7 mouse cellular contexts compared by ENCODE assay signal in the genomic region with DNA sequence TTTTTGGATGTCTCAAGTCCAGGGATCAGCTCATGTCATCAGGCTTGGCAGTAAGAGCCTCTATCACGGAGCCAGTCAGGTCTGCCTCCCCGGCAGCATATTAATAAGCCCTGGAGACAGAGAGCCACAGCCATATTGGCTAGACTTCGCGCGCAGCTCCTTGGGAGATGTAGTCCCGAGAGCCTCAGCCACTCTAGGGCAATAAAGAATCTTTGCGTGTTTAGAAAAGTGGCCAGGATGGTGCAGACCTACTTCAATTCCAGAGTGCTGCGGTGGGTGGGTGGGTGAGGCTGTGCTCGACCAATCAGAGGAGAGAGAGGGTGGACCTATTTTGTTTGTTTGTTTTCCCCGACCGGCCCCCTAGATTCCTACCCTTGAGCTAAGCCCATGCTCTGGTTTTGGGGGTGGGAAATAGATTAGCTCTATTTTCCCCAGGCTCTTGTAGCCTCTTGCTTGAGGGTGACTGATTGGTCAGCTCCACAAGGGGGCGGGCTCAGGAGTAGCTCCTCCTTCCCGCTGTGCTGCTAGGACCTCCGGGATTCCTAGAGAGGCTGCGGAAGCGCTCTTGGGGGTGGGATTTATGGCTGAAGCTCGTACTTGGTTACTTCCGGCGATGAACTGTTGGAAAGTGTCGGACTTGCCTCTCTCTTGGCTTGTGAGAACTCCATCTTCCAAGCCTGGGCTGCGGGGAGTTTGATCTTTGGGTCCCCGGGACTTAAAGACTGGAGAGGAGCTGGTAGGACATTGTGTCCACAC. TPM values are rescaled to one million over a fixed set of nuclear protein-coding genes. Genes with fewer than 3 reads are reported as not detected.
DNase-seq lines count a peak whose midpoint lies in the region; ATAC-seq lines count a peak whose summit lies in the region.

A gene (plus strand): TSS at position 627 of the 756 bp plus-strand sequence.

- H3K4me1 ChIP-seq in embryonic facial prominence, embryonic 11.5 days (ENCODE audit: control insufficient read depth, insufficient read depth, low read length) = peaks cover 3% of the 10 kb centered on the region; the same call in 1 of the 2 replicates
- peaks cover 20% of the 10 kb centered on the region for H3K4me1 ChIP-seq in limb, embryonic 10.5 days
- peaks cover 31% of the 10 kb centered on the region for H3K4me1 ChIP-seq in midbrain, embryonic 13.5 days (replicated peaks)

- peak within 1 kb of the TSS; percentile 44 for H3K4me2 ChIP-seq in embryonic facial prominence, embryonic 11.5 days (ENCODE audit: low read depth, low read length)
- H3K4me2 ChIP-seq in midbrain, embryonic 13.5 days (replicated peaks) = peak within 1 kb of the TSS; percentile 62

- peak; percentile 97 for ATAC-seq in embryonic facial prominence, embryonic 11.5 days (replicated peaks; ENCODE audit: insufficient number of reproducible peaks, low FRiP score, low TSS enrichment, low read depth)
- ATAC-seq in granulocyte monocyte progenitor cell, adult 5-6 weeks (replicated peaks; ENCODE audit: poor library complexity, severe bottlenecking) = peak; percentile 76
- ATAC-seq in midbrain, embryonic 13.5 days = peak; percentile 97

- H3K36me3 ChIP-seq in embryonic facial prominence, embryonic 11.5 days (replicated peaks; ENCODE audit: control insufficient read depth, insufficient read depth, low read depth, low read length) = no peaks in the 10 kb centered on the region
- H3K36me3 ChIP-seq in limb, embryonic 10.5 days = peaks cover 23% of the 10 kb centered on the region
- H3K36me3 ChIP-seq in midbrain, embryonic 13.5 days = peaks cover 16% of the 10 kb centered on the region

- peak within 1 kb of the TSS; percentile 64 for H3K4me3 ChIP-seq in embryonic facial prominence, embryonic 11.5 days (ENCODE audit: low read depth, low read length)
- H3K4me3 ChIP-seq in limb, embryonic 10.5 days = peak within 1 kb of the TSS; percentile 68
- H3K4me3 ChIP-seq in midbrain, embryonic 13.5 days (replicated peaks) = peak within 1 kb of the TSS; percentile 60

- H3K27ac ChIP-seq in embryonic facial prominence, embryonic 11.5 days (replicated peaks; ENCODE audit: low read depth, low read length) = peak within 1 kb of the TSS; percentile 23
- peak within 1 kb of the TSS; percentile 83 for H3K27ac ChIP-seq in limb, embryonic 10.5 days
- H3K27ac ChIP-seq in midbrain, embryonic 13.5 days = peak within 1 kb of the TSS; percentile 90

- WGBS in embryonic facial prominence, embryonic 11.5 days = under 1% methylated on average over 22 of the region's 22 CpGs
- under 1% methylated on average over 22 of the region's 22 CpGs for WGBS in limb, embryonic 10.5 days
- under 1% methylated on average over 22 of the region's 22 CpGs for WGBS in midbrain, embryonic 13.5 days

- H3K27me3 ChIP-seq in embryonic facial prominence, embryonic 11.5 days (ENCODE audit: control insufficient read depth, insufficient read depth, low read length) = no peaks in the 10 kb centered on the region
- H3K27me3 ChIP-seq in limb, embryonic 10.5 days (ENCODE audit: low read depth, poor library complexity, severe bottlenecking) = no peaks in the 10 kb centered on the region
- H3K27me3 ChIP-seq in midbrain, embryonic 13.5 days = no peaks in the 10 kb centered on the region

- no peaks in the 10 kb centered on the region for H3K9me3 ChIP-seq in embryonic facial prominence, embryonic 11.5 days (replicated peaks; ENCODE audit: control insufficient read depth, low read length)
- H3K9me3 ChIP-seq in limb, embryonic 10.5 days (replicated peaks) = no peaks in the 10 kb centered on the region
- H3K9me3 ChIP-seq in midbrain, embryonic 13.5 days = no peaks in the 10 kb centered on the region

- peak within 1 kb of the TSS; percentile 67 for H3K9ac ChIP-seq in embryonic facial prominence, embryonic 11.5 days (replicated peaks; ENCODE audit: low read length)
- peak within 1 kb of the TSS; percentile 67 for H3K9ac ChIP-seq in midbrain, embryonic 13.5 days (replicated peaks)

- DNase-seq in adrenal gland, postnatal 14 days = peak; percentile 99
- peak; percentile 98 for DNase-seq in embryonic facial prominence, embryonic 11.5 days (ENCODE audit: low spot score)
- DNase-seq in kidney, adult 11 months = peak; percentile 99
- DNase-seq in limb, embryonic 10.5 days (ENCODE audit: low spot score) = peak; percentile 93
- peak; percentile 93 for DNase-seq in spleen, adult 12 weeks (ENCODE audit: low spot score)

RNA-seq across cellular contexts. Expression of the gene that starts here (rescaled TPM):
- 12.2 and 14.3 TPM in 2 replicates for total RNA-seq in adrenal gland, postnatal 14 days (2021)
- polyA plus RNA-seq in embryonic facial prominence, embryonic 11.5 days (2014; fragmentation: Nextera tagmentation; extraction: Ambion mirVana) = 20.4 and 21.0 TPM in 2 replicates
- 6.8 and 8.5 TPM in 2 replicates for total RNA-seq in granulocyte monocyte progenitor cell, adult 5-6 weeks (2014; fragmentation: Nextera tagmentation)
- total RNA-seq in granulocyte monocyte progenitor cell, adult 5-6 weeks (2017) = 7.9 and 10.1 TPM in 2 replicates
- 16.2 and 20.9 TPM in 2 replicates for polyA plus RNA-seq in limb, embryonic 10.5 days (2016; fragmentation: Nextera tagmentation; extraction: Ambion mirVana)
- 18.9 and 19.7 TPM in 2 replicates for polyA plus RNA-seq in midbrain, embryonic 13.5 days (2015; fragmentation: Nextera tagmentation; extraction: Ambion mirVana)

Comparison
In these comparisons a context has a peak if more than half of its experiments do, and no peak if none do; other contexts are left out.
1. Peak in every context shown above with its lines: DNase-seq, ATAC-seq, H3K4me3 ChIP-seq and H3K27ac ChIP-seq.
2. H3K27ac ChIP-seq: peak in every context shown above with its lines; median percentile 90 in midbrain, embryonic 13.5 days; 83 in limb, embryonic 10.5 days; 23 in embryonic facial prominence, embryonic 11.5 days.